Mouse (Mus musculus): ENCODE data around the gene Ulk4. TPM values are rescaled to one million over a fixed set of nuclear protein-coding genes. Genes with fewer than 3 reads are reported as not detected.

Gene Ulk4
- polyA plus RNA-seq, 1 experiment from 2014 or later, result 179 TPM

DNA sequence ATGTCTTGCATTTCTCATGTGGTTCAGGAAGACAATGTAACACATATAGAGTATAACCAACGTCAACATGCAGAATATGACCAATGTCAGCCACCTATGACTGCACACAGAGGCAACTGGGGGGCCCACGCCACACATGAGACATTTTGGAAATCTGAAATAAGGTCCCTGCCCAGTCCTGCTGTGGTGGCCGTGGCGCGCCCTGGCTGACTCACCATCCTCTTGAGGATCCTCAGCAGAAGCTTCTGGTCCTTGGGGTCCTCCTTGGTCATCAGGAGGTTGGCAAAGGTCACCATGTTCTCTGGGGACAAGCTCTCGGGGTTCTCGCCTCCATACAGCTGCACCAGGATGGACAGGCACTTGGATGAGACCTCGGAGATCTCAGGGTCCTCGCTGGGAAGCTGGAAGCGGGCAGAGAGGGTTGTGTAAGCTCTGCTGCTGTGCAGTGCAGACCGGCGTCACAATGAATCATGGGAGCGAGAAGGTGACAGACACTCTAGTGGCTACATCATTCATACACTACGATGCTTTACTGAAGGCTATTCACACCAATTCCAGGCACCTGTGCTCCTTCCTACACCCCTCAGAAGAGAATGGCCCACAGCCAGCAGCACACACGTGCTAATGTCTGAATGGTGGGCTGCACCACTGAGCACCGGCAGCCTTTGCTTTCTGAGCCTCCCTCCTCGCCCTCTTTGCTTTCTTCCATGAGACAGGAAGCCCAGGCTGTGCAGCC, 232.4 kb downstream of the Ulk4 start:
- Histone ChIP-seq H3K4me3 (replicated peaks) (no peak overlapping the region), H3K27ac (no peak overlapping the region), H3K27me3 (replicated peaks) (no peaks in the 10 kb centered on the region), H3K9ac (no peak overlapping the region), H3K36me3 (no peaks in the 10 kb centered on the region), H3K4me1 (no peaks in the 10 kb centered on the region), H3K9me3 (no peaks in the 10 kb centered on the region), H3K4me2 (no peak overlapping the region)
- no peak for ATAC-seq (ENCODE audit: insufficient read depth, low FRiP score, low read depth)
- 81% methylated on average over 17 of the region's 17 CpGs for WGBS

DNA sequence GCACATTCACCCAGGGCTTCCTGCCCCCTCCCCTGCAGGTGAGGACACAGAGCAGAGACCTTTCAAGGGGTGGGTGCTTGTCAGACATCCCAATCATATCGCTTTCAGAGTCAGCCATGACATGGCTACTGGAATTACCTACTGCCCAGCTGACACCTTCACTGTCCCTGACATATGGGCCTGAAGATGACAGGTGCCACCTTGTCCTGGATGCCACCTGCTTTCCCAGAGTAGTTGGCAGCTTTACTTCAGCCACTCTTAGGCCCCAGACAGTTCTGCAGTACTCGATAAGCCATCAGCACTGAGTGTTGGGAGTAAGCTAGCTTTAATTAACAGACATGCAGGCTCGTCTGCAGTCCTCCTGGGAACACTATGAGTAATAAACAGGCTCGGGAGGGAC, 234.0 kb downstream of the Ulk4 start:
- no peaks in the 10 kb centered on the region for H3K9me3 ChIP-seq
- H3K27me3 ChIP-seq (replicated peaks), result no peaks in the 10 kb centered on the region
- no peak for ATAC-seq (ENCODE audit: insufficient read depth, low FRiP score, low read depth)
- no peak overlapping the region for H3K4me2 ChIP-seq
- H3K4me1 ChIP-seq, result no peaks in the 10 kb centered on the region
- H3K27ac ChIP-seq, result no peak overlapping the region
- no peaks in the 10 kb centered on the region for H3K36me3 ChIP-seq
- no peak overlapping the region for H3K4me3 ChIP-seq (replicated peaks)
- WGBS, result 85% methylated on average over 4 of the region's 4 CpGs
- H3K9ac ChIP-seq, result no peak overlapping the region

DNA sequence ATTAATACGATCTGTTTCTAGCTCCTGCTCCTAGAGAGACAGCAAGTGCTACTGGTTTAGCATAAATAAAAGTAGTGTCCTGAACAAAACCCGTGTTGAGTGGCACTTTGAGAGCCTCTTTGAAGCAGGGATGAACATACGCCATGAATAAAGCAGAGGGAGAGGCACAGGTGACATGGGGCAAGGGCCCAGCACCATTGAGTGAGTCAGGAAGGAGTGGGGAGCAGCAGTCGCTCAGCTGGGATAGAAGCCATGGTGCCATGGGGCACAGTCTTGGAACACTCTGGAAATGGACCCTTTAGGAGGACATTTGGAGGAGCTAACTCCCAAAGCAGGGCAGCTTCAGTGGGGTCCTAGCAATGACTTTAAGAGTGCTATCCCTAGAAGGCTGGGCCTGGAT, 238.6 kb downstream of the Ulk4 start:
- H3K4me3 ChIP-seq (replicated peaks), result no peak overlapping the region
- 73% methylated on average over 4 of the region's 4 CpGs for WGBS
- no peak overlapping the region for H3K9ac ChIP-seq
- no peak overlapping the region for H3K27ac ChIP-seq
- no peak overlapping the region for H3K4me2 ChIP-seq
- no peak for ATAC-seq (ENCODE audit: insufficient read depth, low FRiP score, low read depth)
- H3K27me3 ChIP-seq (replicated peaks), result no peaks in the 10 kb centered on the region
- H3K9me3 ChIP-seq, result no peaks in the 10 kb centered on the region
- H3K4me1 ChIP-seq, result no peaks in the 10 kb centered on the region
- H3K36me3 ChIP-seq, result no peaks in the 10 kb centered on the region

DNA sequence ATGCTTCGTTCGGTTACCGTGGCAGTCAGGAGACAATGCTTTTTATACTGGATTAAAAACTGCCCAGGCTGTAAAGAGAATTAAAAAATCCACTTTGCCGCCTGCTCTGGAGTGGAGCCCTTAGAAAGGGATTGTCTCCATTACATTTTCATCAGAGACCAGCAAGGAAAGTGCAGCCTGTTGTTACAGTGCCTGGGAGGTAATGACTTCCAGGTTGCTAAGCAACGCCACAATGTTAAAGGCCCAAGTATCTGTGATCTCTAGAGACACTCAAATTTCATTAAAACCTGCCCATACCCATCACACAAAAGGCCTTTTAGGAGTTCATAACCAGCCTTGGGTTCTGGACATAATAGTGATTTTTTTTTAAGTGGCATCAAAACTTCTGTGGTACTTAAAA, 239.0 kb downstream of the Ulk4 start:
- Histone ChIP-seq H3K36me3 (no peaks in the 10 kb centered on the region), H3K4me1 (no peaks in the 10 kb centered on the region), H3K9me3 (no peaks in the 10 kb centered on the region), H3K27me3 (replicated peaks) (no peaks in the 10 kb centered on the region), H3K4me2 (no peak overlapping the region), H3K4me3 (replicated peaks) (no peak overlapping the region), H3K9ac (no peak overlapping the region), H3K27ac (no peak overlapping the region)
- 76% methylated on average over 5 of the region's 5 CpGs for WGBS
- no peak for ATAC-seq (ENCODE audit: insufficient read depth, low FRiP score, low read depth)

DNA sequence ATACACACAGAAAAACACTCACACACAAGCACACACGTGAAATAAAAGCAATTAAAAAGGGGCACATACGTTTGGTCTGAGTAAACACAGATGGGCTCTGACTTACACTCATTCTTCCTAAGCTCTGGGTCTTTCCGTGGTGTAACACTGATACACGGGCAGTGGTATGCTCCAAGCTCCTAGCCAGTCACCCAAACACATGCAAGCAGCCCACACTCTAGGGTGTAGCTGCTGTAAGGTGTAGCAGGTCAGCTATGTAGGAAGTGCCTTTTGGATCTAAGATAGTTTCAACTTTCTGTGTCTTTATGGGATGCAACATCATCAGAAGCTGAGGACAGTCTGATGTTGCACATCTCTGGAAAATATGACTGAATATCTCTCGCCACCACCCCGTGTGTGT, 241.7 kb downstream of the Ulk4 start:
- Histone ChIP-seq H3K36me3 (no peaks in the 10 kb centered on the region), H3K9ac (no peak overlapping the region), H3K27me3 (replicated peaks) (no peaks in the 10 kb centered on the region), H3K4me3 (replicated peaks) (no peak overlapping the region), H3K4me2 (no peak overlapping the region), H3K9me3 (no peaks in the 10 kb centered on the region), H3K4me1 (no peaks in the 10 kb centered on the region), H3K27ac (no peak overlapping the region)
- ATAC-seq (ENCODE audit: insufficient read depth, low FRiP score, low read depth), result no peak
- 61% methylated on average over 6 of the region's 6 CpGs for WGBS

DNA sequence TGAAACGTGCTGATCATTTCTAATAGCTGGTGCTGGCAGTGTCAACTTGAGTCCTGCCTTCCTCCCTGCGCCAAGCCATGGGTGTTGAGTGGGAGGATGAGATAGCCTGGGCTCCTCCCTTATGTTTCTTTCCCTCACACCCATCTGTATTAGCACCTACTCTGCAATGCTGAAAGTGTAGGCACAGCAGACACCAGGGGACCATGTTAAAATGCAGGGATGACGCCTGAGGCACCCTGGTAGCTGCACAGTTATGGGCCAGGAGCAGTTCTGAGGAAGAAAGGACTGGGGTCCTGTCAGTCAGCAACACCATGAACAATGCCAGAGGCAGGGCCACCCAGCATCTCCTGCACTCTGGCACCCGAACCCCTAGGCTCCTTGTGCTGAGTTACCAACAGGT, 243.4 kb downstream of the Ulk4 start:
- H3K27ac ChIP-seq, result no peak overlapping the region

DNA sequence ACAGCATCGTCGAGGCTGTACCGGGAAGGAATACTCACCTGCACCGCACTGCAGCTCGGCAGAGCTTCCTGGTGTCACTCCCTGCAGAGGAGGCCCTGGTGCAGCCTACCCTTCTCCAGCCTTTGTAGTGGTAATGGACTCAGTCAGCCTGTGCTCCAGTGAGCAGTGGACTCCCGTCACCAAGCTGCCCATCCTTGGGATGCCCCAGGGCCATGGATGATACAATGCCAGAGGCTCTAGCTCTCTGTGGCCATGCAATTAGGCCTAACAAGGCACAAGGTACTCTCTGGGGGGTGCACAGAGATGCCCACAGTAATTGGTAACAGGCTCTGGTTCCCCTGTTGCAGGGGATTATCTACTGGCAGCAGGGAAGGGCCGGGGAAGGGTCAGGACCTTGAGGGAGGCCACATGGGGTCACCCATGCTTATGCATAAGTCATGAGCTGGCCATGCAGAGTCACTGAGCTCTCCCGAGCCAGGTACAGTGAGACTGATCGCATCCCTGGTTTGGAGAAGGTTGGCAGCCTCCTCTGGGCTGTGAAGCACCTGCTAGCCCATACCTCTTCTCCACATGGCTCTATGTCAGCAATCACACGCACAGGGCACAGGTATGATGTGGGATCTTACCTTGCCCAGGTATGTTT, 244.6 kb downstream of the Ulk4 start:
- H3K4me2 ChIP-seq, result no peak overlapping the region
- H3K4me3 ChIP-seq (replicated peaks), result no peak overlapping the region
- H3K4me1 ChIP-seq, result no peaks in the 10 kb centered on the region
- WGBS, result 80% methylated on average over 10 of the region's 10 CpGs
- H3K27ac ChIP-seq, result no peak overlapping the region
- no peak overlapping the region for H3K9ac ChIP-seq
- no peaks in the 10 kb centered on the region for H3K27me3 ChIP-seq (replicated peaks)
- no peak for ATAC-seq (ENCODE audit: insufficient read depth, low FRiP score, low read depth)
- H3K9me3 ChIP-seq, result no peaks in the 10 kb centered on the region
- no peaks in the 10 kb centered on the region for H3K36me3 ChIP-seq

More for the DNA sequence above, 243.4 kb downstream of the Ulk4 start:
- no peak for ATAC-seq (ENCODE audit: insufficient read depth, low FRiP score, low read depth)
- WGBS, result 77% methylated on average over 4 of the region's 4 CpGs
- no peak overlapping the region for H3K4me2 ChIP-seq
- H3K4me3 ChIP-seq (replicated peaks), result no peak overlapping the region
- H3K9me3 ChIP-seq, result no peaks in the 10 kb centered on the region
- H3K9ac ChIP-seq, result no peak overlapping the region
- H3K36me3 ChIP-seq, result no peaks in the 10 kb centered on the region
- H3K4me1 ChIP-seq, result no peaks in the 10 kb centered on the region
- H3K27me3 ChIP-seq (replicated peaks), result no peaks in the 10 kb centered on the region

DNA sequence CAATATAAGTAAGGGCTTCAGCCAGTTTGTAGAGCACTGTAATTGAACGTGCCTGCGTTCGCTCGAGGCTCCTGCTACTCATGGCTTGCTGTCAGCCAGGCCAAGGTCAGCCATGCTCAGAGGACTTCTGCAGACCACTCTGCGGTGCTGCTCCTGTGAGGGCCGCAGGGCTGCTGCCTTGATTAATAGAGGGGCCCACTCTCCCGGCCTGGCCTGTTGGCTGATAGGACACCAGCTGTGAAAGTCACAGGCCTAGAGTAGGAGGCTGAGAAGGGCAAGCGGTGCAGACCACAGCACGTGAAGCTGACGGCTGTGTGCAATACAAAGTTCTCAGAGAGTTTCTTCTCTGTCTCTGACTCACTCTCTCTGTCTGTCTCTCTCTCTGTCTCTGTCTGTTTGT, 246.0 kb downstream of the Ulk4 start:
- ATAC-seq (ENCODE audit: insufficient read depth, low FRiP score, low read depth), result peak; percentile 80
- Histone ChIP-seq H3K27ac (0 out of 2 replicates have a peak overlapping the region, but pooled peaks have one; percentile 3), H3K4me3 (replicated peaks) (no peak overlapping the region), H3K4me1 (no peaks in the 10 kb centered on the region), H3K9me3 (no peaks in the 10 kb centered on the region), H3K9ac (no peak overlapping the region), H3K4me2 (no peak overlapping the region), H3K27me3 (replicated peaks) (no peaks in the 10 kb centered on the region), H3K36me3 (no peaks in the 10 kb centered on the region)
- WGBS, result 37% methylated on average over 10 of the region's 10 CpGs

DNA sequence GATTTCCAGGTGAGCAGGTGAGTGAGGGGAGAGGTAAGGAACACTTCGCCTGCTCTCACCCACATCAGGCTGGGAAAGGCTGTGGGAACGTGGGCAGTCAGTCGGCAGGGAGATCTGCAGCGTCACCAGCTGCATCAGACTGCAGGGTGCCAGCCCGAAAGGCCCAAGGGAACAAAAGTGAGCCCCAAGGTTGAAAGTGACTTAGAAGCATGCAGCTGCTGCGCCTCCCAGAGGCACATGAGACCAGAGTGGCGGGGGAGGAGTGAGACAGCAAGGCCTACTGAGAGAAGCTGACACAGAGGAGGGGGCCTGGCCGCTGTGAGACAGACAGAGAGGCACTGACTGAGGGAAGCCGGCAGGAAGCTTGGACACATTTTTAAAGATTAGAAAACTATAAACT, 247.2 kb downstream of the Ulk4 start:
- 53% methylated on average over 9 of the region's 9 CpGs for WGBS
- ATAC-seq (ENCODE audit: insufficient read depth, low FRiP score, low read depth), result peak; percentile 43; the same call in 1 of the 2 replicates
- no peaks in the 10 kb centered on the region for H3K27me3 ChIP-seq (replicated peaks)
- H3K36me3 ChIP-seq, result no peaks in the 10 kb centered on the region
- no peak overlapping the region for H3K4me3 ChIP-seq (replicated peaks)
- H3K27ac ChIP-seq, result no peak overlapping the region; the same call in 1 of the 2 replicates
- H3K9me3 ChIP-seq, result no peaks in the 10 kb centered on the region
- no peak overlapping the region for H3K9ac ChIP-seq
- H3K4me2 ChIP-seq, result no peak overlapping the region
- H3K4me1 ChIP-seq, result no peaks in the 10 kb centered on the region

DNA sequence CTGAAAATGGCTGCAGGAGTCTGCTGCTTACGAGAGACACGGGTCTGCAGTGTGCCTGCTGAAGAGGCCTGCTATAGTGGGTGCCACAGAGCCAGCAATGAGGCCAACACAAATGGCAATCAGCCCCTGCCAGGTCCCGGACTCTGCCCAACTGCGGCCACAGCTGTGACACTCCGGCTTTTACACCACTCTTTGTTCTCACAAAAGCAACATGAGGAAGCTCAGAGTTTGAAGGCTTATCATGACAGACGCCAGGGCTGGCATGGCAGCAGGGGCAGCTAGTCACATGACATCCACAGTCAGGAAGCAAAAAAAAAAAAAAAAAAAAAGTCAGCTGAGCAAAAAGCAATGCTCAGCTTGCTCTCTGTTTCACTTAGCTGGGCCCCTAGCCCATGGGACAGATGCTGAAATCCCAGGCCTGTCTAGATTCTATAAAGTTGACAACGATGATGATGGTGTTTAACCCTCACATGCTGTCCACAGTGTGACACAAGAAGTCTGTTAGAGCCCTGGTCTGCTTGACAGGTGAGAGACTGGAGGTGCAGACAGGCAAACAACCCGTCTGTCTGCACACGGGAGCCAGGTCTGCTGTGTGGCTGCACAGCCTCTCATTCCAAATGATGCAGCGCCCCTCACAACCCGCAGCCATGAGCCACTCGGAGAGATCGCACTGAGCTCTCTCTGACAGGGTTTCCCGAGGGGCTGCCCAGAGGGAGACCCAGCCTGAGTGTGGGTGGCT, 253.3 kb downstream of the Ulk4 start:
- Histone ChIP-seq H3K4me3 (replicated peaks) (no peak overlapping the region), H3K4me2 (no peak overlapping the region), H3K4me1 (no peaks in the 10 kb centered on the region), H3K27me3 (replicated peaks) (no peaks in the 10 kb centered on the region), H3K9me3 (no peaks in the 10 kb centered on the region), H3K9ac (no peak overlapping the region), H3K27ac (no peak overlapping the region), H3K36me3 (no peaks in the 10 kb centered on the region)
- ATAC-seq (ENCODE audit: insufficient read depth, low FRiP score, low read depth), result no peak
- 82% methylated on average over 14 of the region's 14 CpGs for WGBS

DNA sequence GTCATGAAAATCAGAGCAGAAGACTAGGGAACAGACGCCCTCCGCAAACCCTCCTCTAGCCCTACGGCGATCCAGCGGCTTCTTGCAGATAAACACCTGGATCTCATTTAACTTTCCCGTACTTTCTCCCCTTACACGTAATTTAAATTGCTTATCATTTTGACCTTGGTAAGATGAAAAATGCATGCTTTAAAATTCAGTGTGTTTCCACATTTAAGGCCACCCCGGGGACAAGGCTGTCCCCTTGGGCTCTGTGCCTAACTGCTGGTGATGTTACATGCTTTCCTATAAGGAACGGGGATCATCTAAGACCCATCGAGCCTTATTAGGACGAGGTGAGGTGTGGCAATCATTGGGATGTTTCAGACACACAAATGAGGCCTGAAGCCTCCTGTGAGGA, 256.6 kb downstream of the Ulk4 start:
- Histone ChIP-seq H3K27ac (no peak overlapping the region), H3K4me1 (0 out of 2 replicates have a peak, but pooled peaks cover 6% of the 10 kb centered on the region), H3K4me2 (no peak overlapping the region), H3K9ac (no peak overlapping the region), H3K36me3 (no peaks in the 10 kb centered on the region), H3K4me3 (replicated peaks) (no peak overlapping the region), H3K9me3 (no peaks in the 10 kb centered on the region), H3K27me3 (replicated peaks) (no peaks in the 10 kb centered on the region)
- 79% methylated on average over 11 of the region's 11 CpGs for WGBS
- no peak for ATAC-seq (ENCODE audit: insufficient read depth, low FRiP score, low read depth)

DNA sequence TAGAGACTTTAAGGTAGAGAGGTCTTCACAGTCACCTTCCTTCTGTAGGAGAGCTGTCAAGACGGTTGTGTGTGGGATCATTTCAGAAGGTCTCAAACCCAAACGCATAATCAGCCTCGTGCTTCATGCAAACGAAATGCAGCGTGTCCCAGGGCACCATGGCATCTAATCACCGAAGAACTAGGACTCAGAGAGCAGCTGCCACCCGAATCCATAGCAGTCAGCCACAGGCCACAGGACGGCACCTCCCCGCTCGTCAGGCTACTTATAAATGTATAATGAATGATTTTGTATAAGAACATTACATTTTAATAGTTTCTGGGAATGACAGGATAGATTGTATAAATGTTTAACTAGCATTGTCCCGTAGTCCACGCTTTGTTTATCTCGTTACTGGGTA, 257.1 kb downstream of the Ulk4 start:
- Histone ChIP-seq H3K27me3 (replicated peaks) (no peaks in the 10 kb centered on the region), H3K4me2 (no peak overlapping the region), H3K4me1 (0 out of 2 replicates have a peak, but pooled peaks cover 6% of the 10 kb centered on the region), H3K9me3 (no peaks in the 10 kb centered on the region), H3K4me3 (replicated peaks) (no peak overlapping the region), H3K27ac (no peak overlapping the region), H3K36me3 (no peaks in the 10 kb centered on the region), H3K9ac (no peak overlapping the region)
- 77% methylated on average over 13 of the region's 13 CpGs for WGBS
- ATAC-seq (ENCODE audit: insufficient read depth, low FRiP score, low read depth), result no peak

All from stomach, embryonic 15.5 days (tissue).